Mouse (Mus musculus) intestine, embryonic 15.5 days (tissue): ENCODE results near the gene Gm21969. TPM values are rescaled to one million over a fixed set of nuclear protein-coding genes. Genes with fewer than 3 reads are reported as not detected.

Experiments used
- ATAC-seq: fragments of 200-750 bp; cut with Nextera tagmentation; 2 replicates; pipeline ENCODE4 v1.8.0; 2017; ENCODE audit warnings: moderate TSS enrichment, moderate library complexity
- H3K27ac ChIP-seq: fragments of 300-500 bp; sonication (generic); 2 replicates; pipeline ENCODE4 v1.5.1; 2015; ENCODE audit warnings: mild to moderate bottlenecking, inconsistent platforms
- H3K27me3 ChIP-seq: fragments of 300-500 bp; sonication (generic); replicated peaks from 2 replicates; pipeline ENCODE4 v1.6.1; 2015; ENCODE audit warnings: inconsistent platforms
- H3K36me3 ChIP-seq: fragments of 300-500 bp; sonication (generic); 2 replicates; pipeline ENCODE4 v1.6.1; 2015; ENCODE audit warnings: inconsistent platforms
- H3K4me1 ChIP-seq: fragments of 300-500 bp; sonication (generic); replicated peaks from 2 replicates; pipeline ENCODE4 v1.6.1; 2015; ENCODE audit warnings: inconsistent platforms
- H3K4me2 ChIP-seq: fragments of 300-500 bp; sonication (generic); replicated peaks from 2 replicates; pipeline ENCODE4 v1.6.1; 2015; ENCODE audit warnings: mild to moderate bottlenecking, inconsistent platforms
- H3K4me3 ChIP-seq: fragments of 300-500 bp; sonication (generic); replicated peaks from 2 replicates; pipeline ENCODE4 v1.5.1; 2015; ENCODE audit warnings: inconsistent platforms
- H3K9ac ChIP-seq: fragments of 300-500 bp; sonication (generic); 2 replicates; pipeline ENCODE4 v1.6.1; 2015; ENCODE audit warnings: inconsistent platforms
- H3K9me3 ChIP-seq: fragments of 300-500 bp; sonication (generic); 2 replicates; pipeline ENCODE4 v1.6.1; 2016; ENCODE audit warnings: inconsistent platforms
- WGBS: fragments of 180-500 bp; shearing (Covaris S2); methylation state at CpG from one replicate; pipeline ENCODE4 v1.1.7; 2015; 5-methylcytosine and 5-hydroxymethylcytosine counted together
- polyA plus RNA-seq: library from polyadenylated mRNA; unstranded; fragments of >200 nt; fragmentation: Nextera tagmentation; extraction: Ambion mirVana; gene quantifications from 2 replicates; pipeline ENCODE4 v1.2.1, GENCODE M21; 2015

Gm21969 gene
- polyA plus RNA-seq: not detected in 2 replicates

GRCm38 (mm10) chr4:139602357-139603244 is at the start of gene Gm21969:
Gene Gm21969, plus strand, starts transcription at chr4:139603186.
- WGBS: 57% methylated on average over 14 of the region's 14 CpGs
- no peak for ATAC-seq
- H3K9ac ChIP-seq: peak within 1 kb of the TSS; percentile 26
- H3K27ac ChIP-seq: peak within 1 kb of the TSS; percentile 84
- no peak within 1 kb of the TSS; the same call in 1 of the 2 replicates for H3K4me3 ChIP-seq
- peak within 1 kb of the TSS; percentile 31; the same call in 1 of the 2 replicates for H3K4me2 ChIP-seq
- H3K9me3 ChIP-seq: no peaks in the 10 kb centered on the region
- no peaks in the 10 kb centered on the region for H3K27me3 ChIP-seq
- peaks cover 47% of the 10 kb centered on the region for H3K4me1 ChIP-seq
- 0 out of 2 replicates have a peak, but pooled peaks cover 7% of the 10 kb centered on the region for H3K36me3 ChIP-seq

DNA sequence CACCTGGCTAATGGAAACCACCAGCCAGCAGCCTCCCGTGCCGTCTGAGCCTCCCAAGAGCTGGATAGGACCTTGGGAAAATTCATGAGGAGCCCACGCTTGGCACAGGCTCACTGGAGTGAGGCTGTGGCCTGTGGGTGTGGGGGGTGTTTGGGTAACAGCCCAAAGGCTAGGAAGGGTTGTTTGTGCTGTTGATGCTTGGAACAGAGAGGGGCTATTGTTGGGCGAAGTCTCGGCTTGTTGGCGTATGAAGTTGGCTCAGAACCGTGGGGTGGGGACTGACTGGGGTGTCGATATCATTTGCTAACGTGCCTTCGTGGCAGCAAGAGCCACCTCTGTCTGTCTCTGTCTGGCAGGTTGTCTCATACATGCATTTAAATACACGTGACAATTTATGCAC is 47.8 kb upstream of the Gm21969 start:
- 83% methylated on average over 11 of the region's 11 CpGs for WGBS

GRCm38 (mm10) chr4:139555951-139556350 is 47.0 kb upstream of the Gm21969 start:
- Histone ChIP-seq H3K4me2 (peak overlapping the region; percentile 23; the same call in 1 of the 2 replicates), H3K9ac (no peak overlapping the region), H3K4me3 (no peak overlapping the region), H3K9me3 (no peaks in the 10 kb centered on the region), H3K27me3 (no peaks in the 10 kb centered on the region), H3K4me1 (no peaks in the 10 kb centered on the region), H3K27ac (no peak overlapping the region), H3K36me3 (no peaks in the 10 kb centered on the region)
- no peak for ATAC-seq
- WGBS: 69% methylated on average over 19 of the region's 19 CpGs

More for the DNA sequence above, 47.8 kb upstream of the Gm21969 start:
- H3K9ac ChIP-seq: no peak overlapping the region
- no peak for ATAC-seq
- no peaks in the 10 kb centered on the region for H3K4me1 ChIP-seq
- H3K4me2 ChIP-seq: no peak overlapping the region
- no peak overlapping the region for H3K4me3 ChIP-seq
- H3K36me3 ChIP-seq: no peaks in the 10 kb centered on the region
- no peak overlapping the region for H3K27ac ChIP-seq
- no peaks in the 10 kb centered on the region for H3K9me3 ChIP-seq
- no peaks in the 10 kb centered on the region for H3K27me3 ChIP-seq

DNA sequence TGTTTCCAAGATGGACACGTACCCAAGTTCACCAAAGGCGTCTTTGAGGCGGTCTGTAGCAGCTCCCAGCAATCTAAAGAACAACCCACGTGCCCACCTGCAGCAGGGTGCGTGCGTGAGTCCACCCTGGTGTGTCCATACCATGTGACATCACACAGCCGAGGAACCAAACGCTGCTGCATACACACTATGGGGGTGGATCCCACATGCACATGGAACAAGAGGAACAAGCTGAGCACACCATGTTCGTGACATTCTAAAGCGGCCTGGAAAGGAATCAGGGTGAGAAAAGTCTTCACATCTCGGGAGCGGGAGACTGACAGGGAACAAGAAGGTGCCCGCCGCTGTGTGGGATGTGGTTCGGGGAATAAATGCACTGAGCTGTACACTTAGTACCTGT is 34.6 kb upstream of the Gm21969 start:
- Histone ChIP-seq H3K4me2 (no peak overlapping the region), H3K27ac (no peak overlapping the region), H3K4me3 (no peak overlapping the region), H3K36me3 (no peaks in the 10 kb centered on the region), H3K4me1 (no peaks in the 10 kb centered on the region), H3K27me3 (no peaks in the 10 kb centered on the region; the same call in 1 of the 2 replicates), H3K9me3 (no peaks in the 10 kb centered on the region), H3K9ac (no peak overlapping the region)
- 80% methylated on average over 15 of the region's 15 CpGs for WGBS
- no peak for ATAC-seq

- H3K4me2 ChIP-seq: no peak overlapping the region
- H3K27me3 ChIP-seq: no peaks in the 10 kb centered on the region; the same call in 1 of the 2 replicates
- H3K36me3 ChIP-seq: no peaks in the 10 kb centered on the region
- 77% methylated on average over 10 of the region's 10 CpGs for WGBS
- H3K4me1 ChIP-seq: peaks cover 7% of the 10 kb centered on the region
- no peak overlapping the region for H3K9ac ChIP-seq
- H3K9me3 ChIP-seq: no peaks in the 10 kb centered on the region
- H3K4me3 ChIP-seq: no peak overlapping the region
- no peak for ATAC-seq
- H3K27ac ChIP-seq: no peak overlapping the region
Measured at GRCm38 (mm10) chr4:139570756-139571155, 32.2 kb upstream of the Gm21969 start.

DNA sequence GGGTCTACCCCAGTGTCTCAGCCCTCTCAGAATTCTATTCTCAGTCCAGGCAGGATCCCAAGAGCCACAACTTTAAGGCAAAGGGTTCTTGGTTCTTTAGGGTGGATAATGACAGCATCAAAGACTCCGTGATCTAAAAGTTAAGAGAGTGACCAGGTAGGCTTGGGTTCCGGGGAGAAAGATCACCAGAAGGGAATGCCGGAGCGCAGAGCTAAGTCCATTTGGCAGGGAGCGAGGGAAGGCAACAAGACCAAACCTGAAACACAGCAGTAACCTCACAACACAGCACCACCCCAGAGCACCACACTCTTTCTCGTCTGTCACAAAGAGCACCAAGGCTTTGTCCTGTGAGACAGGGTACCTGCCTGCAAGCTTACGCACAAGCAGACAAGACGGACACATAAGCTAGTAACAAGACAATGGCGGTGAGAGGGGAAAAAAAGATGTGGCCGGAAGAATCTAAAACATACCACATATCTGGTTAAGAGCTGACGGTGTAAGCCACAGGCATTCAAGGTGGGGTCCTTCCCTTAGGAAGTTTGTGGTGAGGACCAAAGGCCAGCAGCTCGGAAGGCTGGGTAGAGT is 30.0 kb upstream of the Gm21969 start:
- 90% methylated on average over 12 of the region's 12 CpGs for WGBS

GRCm38 (mm10) chr4:139574156-139574798 is 28.7 kb upstream of the Gm21969 start:
- Histone ChIP-seq H3K9me3 (no peaks in the 10 kb centered on the region), H3K4me1 (peaks cover 27% of the 10 kb centered on the region), H3K4me3 (peak overlapping the region; percentile 78), H3K36me3 (no peaks in the 10 kb centered on the region), H3K27me3 (no peaks in the 10 kb centered on the region), H3K9ac (peak overlapping the region; percentile 82), H3K4me2 (peak overlapping the region; percentile 94), H3K27ac (peak overlapping the region; percentile 83)
- under 1% methylated on average over 43 of the region's 52 CpGs for WGBS
- ATAC-seq: peak; percentile 98

More for the DNA sequence above, 30.0 kb upstream of the Gm21969 start:
- no peak overlapping the region for H3K9ac ChIP-seq
- H3K4me1 ChIP-seq: peaks cover 22% of the 10 kb centered on the region
- no peak overlapping the region for H3K4me3 ChIP-seq
- no peak for ATAC-seq
- H3K4me2 ChIP-seq: no peak overlapping the region
- H3K36me3 ChIP-seq: no peaks in the 10 kb centered on the region
- no peaks in the 10 kb centered on the region; the same call in 1 of the 2 replicates for H3K27me3 ChIP-seq
- H3K27ac ChIP-seq: no peak overlapping the region
- no peaks in the 10 kb centered on the region for H3K9me3 ChIP-seq

DNA sequence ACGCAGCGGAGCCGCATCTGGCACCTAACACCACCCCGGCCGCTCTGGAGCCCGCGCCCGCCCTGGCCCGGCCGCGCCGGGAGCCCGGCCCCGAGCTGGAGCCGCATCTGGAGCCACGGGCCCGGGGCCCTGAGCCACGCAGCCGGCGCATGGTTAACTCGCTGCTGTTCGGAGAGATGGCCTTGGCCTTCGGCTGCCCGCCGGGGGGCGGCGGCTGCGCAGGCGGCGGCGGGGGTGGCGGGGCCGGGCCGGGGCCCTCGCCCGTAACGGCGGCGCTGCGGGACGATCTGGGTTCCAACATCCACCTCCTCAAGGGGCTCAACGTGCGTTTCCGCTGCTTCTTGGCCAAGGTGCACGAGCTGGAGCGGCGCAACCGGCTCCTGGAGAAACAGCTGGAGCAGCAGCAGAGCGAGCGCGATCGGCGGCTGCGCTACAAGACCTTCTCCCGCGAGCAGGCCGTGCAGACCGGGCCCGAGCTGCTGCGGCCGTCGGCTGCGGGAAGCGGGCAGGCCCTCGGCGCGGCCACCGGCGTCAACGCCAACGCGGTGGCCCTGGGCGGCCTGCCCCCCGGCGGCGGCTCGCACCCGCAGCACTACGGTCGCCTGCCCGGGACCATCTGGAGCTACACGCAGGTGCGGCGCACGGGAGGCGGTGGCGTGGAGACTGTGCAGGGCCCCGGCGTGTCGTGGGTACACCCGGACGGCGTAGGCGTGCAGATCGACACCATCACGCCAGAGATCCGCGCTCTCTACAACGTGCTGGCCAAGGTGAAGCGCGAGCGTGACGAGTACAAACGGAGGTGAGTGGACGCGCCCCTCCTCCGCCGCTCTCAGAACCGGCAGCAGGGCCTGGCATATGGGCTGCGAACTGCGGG is 27.9 kb upstream of the Gm21969 start:
- peak; percentile 66 for ATAC-seq
- Histone ChIP-seq H3K9ac (peak overlapping the region; percentile 82), H3K27me3 (no peaks in the 10 kb centered on the region), H3K4me1 (peaks cover 35% of the 10 kb centered on the region), H3K4me2 (peak overlapping the region; percentile 94), H3K27ac (peak overlapping the region; percentile 83), H3K4me3 (peak overlapping the region; percentile 78), H3K36me3 (no peaks in the 10 kb centered on the region), H3K9me3 (no peaks in the 10 kb centered on the region)
- under 1% methylated on average over 111 of the region's 111 CpGs for WGBS

DNA sequence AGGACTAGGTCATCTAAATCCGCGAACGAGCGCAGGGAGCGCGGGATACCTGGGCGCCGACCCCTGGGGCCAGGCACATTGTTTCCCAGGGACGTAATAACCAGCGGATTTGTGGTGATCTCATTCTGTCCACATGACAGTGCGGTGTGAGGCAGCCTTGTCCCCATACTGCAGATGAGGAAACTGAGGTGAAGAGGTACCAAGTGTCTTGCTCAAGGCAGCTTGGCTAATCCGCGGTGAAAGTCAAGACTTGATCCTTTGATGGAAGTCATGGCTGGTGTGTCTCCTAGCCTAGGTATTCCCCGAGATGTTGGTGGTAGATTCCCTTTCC is 27.3 kb upstream of the Gm21969 start:
- no peaks in the 10 kb centered on the region for H3K9me3 ChIP-seq
- no peaks in the 10 kb centered on the region for H3K27me3 ChIP-seq
- no peak for ATAC-seq
- H3K4me2 ChIP-seq: peak overlapping the region; percentile 94
- peak overlapping the region; percentile 83; the same call in 1 of the 2 replicates for H3K27ac ChIP-seq
- H3K4me3 ChIP-seq: peak overlapping the region; percentile 78
- WGBS: 8% methylated on average over 14 of the region's 14 CpGs
- H3K9ac ChIP-seq: peak overlapping the region; percentile 82
- no peaks in the 10 kb centered on the region for H3K36me3 ChIP-seq
- H3K4me1 ChIP-seq: peaks cover 41% of the 10 kb centered on the region

DNA sequence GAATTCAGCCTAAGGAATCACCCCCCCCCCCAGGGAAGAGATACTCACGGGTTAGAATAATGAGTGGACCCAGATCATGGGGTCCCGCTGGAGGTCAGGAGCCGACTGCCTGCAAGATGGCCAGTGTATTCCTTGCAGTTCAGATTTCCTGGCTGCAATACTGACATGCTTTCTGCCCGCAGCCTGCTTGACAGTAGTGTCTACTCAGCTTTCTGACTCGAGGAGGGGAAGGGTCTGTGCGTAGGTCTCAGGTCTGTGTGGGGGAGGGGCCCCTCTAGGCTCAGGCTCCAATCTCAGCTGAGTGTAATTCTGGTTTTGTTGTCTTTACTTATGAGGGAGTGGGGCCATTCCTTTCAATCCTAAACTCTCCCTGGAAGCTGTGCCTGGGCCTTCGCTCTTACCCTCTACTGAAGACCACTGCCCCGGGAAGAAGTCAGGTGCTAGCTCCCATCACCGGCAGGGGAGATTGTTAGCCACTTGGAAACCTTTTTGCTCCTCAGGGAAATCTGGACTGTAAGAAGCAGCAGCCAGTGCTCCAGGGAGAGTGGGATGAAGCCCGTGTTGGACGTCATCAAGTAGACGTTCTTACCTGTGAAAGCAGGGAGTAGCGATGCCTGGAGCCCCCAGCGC is 26.6 kb upstream of the Gm21969 start:
- ATAC-seq: no peak
- Histone ChIP-seq H3K9me3 (no peaks in the 10 kb centered on the region), H3K4me2 (peak overlapping the region; percentile 94), H3K36me3 (no peaks in the 10 kb centered on the region), H3K4me3 (peak overlapping the region; percentile 78), H3K27ac (no peak overlapping the region), H3K9ac (peak overlapping the region; percentile 82), H3K27me3 (no peaks in the 10 kb centered on the region), H3K4me1 (peaks cover 48% of the 10 kb centered on the region)
- 45% methylated on average over 14 of the region's 14 CpGs for WGBS

GRCm38 (mm10) chr4:139577006-139577405 is 26.0 kb upstream of the Gm21969 start:
- H3K27ac ChIP-seq: no peak overlapping the region
- 81% methylated on average over 7 of the region's 7 CpGs for WGBS
- no peaks in the 10 kb centered on the region for H3K27me3 ChIP-seq
- H3K4me2 ChIP-seq: peak overlapping the region; percentile 94
- peaks cover 54% of the 10 kb centered on the region for H3K4me1 ChIP-seq
- peak overlapping the region; percentile 78 for H3K4me3 ChIP-seq
- peak overlapping the region; percentile 82; the same call in 1 of the 2 replicates for H3K9ac ChIP-seq
- ATAC-seq: no peak
- H3K9me3 ChIP-seq: no peaks in the 10 kb centered on the region
- no peaks in the 10 kb centered on the region for H3K36me3 ChIP-seq
